Mouse (Mus musculus) left cerebral cortex, postnatal 10 days (tissue): Measurements from ENCODE around the gene Ppfia3. TPM values are rescaled to one million over a fixed set of nuclear protein-coding genes. Genes with fewer than 3 reads are reported as not detected.
"Not testable (repeated sequence)": the region's sequence is repeated elsewhere in the genome, so short reads cannot be mapped to it uniquely, and the experiment has no call there.

Experiments
- DNase-seq, 2 experiments: peaks; one replicate each; pipeline ENCODE4 v3.0.0; 2021 to 2022; ENCODE audit warnings: low spot score in 2 of 2, mixed read lengths in 1 of 2; ENCODE audit errors: extremely low spot score in 1 of 2
- intact Hi-C: fragments of 180-260 bp; cut with DNase I; formaldehyde crosslinking; loops from one replicate; pipeline ENCODE4 v1.15.1; 2025
- total RNA-seq, 2 experiments: library from RNA; stranded (reverse); gene quantifications; 2 replicates each; pipeline ENCODE4 v1.2.3; 2021

Ppfia3 gene
- total RNA-seq, 2 experiments from 2014 or later, result 142 to 147 TPM

GRCm38 (mm10) chr7:45360404-45361125 is 6.3 kb downstream of the Ppfia3 start:
- intact Hi-C loops, result loop anchor here (10.0 kb wide), 1 partner anchor 196 kb away; the partner anchor contains the start of gene Slc17a7
- DNase-seq, result peak in 1 of 2 experiments; percentile 44

GRCm38 (mm10) chr7:45359081-45359480 is 7.7 kb downstream of the Ppfia3 start:
- intact Hi-C loops, result not testable (repeated sequence)
- peak in 1 of 2 experiments; percentile 18 for DNase-seq

GRCm38 (mm10) chr7:45356087-45356486 is 10.7 kb downstream of the Ppfia3 start:
- DNase-seq, result peak in 1 of 2 experiments; percentile 37
- intact Hi-C loops, result no loop called here

GRCm38 (mm10) chr7:45355318-45356020 is 11.3 kb downstream of the Ppfia3 start:
- peak in 1 of 2 experiments; percentile 16 for DNase-seq
- intact Hi-C loops, result no loop called here

- DNase-seq, result no peak
- intact Hi-C loops, result no loop called here
These were observed 13.8 kb downstream of the Ppfia3 start for GRCm38 (mm10) chr7:45353041-45353440.

- DNase-seq, result no peak
- intact Hi-C loops, result no loop called here
These were observed 19.9 kb downstream of the Ppfia3 start for GRCm38 (mm10) chr7:45346905-45347304.

GRCm38 (mm10) chr7:45343543-45343942 is 23.3 kb downstream of the Ppfia3 start:
- intact Hi-C loops, result loop anchor here (5.0 kb wide), 1 partner anchor 36 kb away; no protein-coding TSS in a partner anchor
- DNase-seq, result peak in 1 of 2 experiments; percentile 49

GRCm38 (mm10) chr7:45342081-45342480 is 24.7 kb downstream of the Ppfia3 start:
- DNase-seq, result no peak
- intact Hi-C loops, result loop anchor here (5.0 kb wide), 1 partner anchor 35 kb away; no protein-coding TSS in a partner anchor

GRCm38 (mm10) chr7:45341303-45341702 is 25.5 kb downstream of the Ppfia3 start:
- peak; percentile 74 to 88 for DNase-seq
- intact Hi-C loops, result loop anchor here (5.0 kb wide), 1 partner anchor 34 kb away; no protein-coding TSS in a partner anchor

GRCm38 (mm10) chr7:45340669-45341068 is 26.1 kb downstream of the Ppfia3 start:
- intact Hi-C loops, result loop anchor here (5.0 kb wide), 1 partner anchor 33 kb away; no protein-coding TSS in a partner anchor
- DNase-seq, result peak in 1 of 2 experiments; percentile 66

- intact Hi-C loops, result loop anchor here (5.0 kb wide), 1 partner anchor 33 kb away; no protein-coding TSS in a partner anchor
- DNase-seq, result no peak
These were observed 26.8 kb downstream of the Ppfia3 start for GRCm38 (mm10) chr7:45340066-45340442.

- intact Hi-C loops, result loop anchor here (5.0 kb wide), 1 partner anchor 32 kb away; no protein-coding TSS in a partner anchor
These were observed 27.3 kb downstream of the Ppfia3 start for GRCm38 (mm10) chr7:45339410-45340065.

GRCm38 (mm10) chr7:45338161-45338911 is 28.5 kb downstream of the Ppfia3 start:
- DNase-seq, result peak in 1 of 2 experiments; percentile 67
- intact Hi-C loops, result no loop called here

More at GRCm38 (mm10) chr7:45339410-45340065, 27.3 kb downstream of the Ppfia3 start:
- DNase-seq, result peak in 1 of 2 experiments; percentile 81

GRCm38 (mm10) chr7:45337469-45337868 is 29.4 kb downstream of the Ppfia3 start:
- intact Hi-C loops, result no loop called here

GRCm38 (mm10) chr7:45336319-45336718 is 30.5 kb downstream of the Ppfia3 start:
- intact Hi-C loops, result no loop called here
- DNase-seq, result no peak

More at GRCm38 (mm10) chr7:45337469-45337868, 29.4 kb downstream of the Ppfia3 start:
- DNase-seq, result peak in 1 of 2 experiments; percentile 51

- intact Hi-C loops, result no loop called here
- DNase-seq, result no peak
These were observed 31.8 kb downstream of the Ppfia3 start, which contains the start of gene Hrc for GRCm38 (mm10) chr7:45335056-45335455. Gene Hrc, plus strand, starts transcription at chr7:45335290.

- no peak for DNase-seq
- intact Hi-C loops, result no loop called here
These were observed 32.2 kb downstream of the Ppfia3 start for GRCm38 (mm10) chr7:45334605-45335004.

GRCm38 (mm10) chr7:45333431-45333982 is 33.3 kb downstream of the Ppfia3 start, which contains the start of gene Trpm4:
Gene Trpm4, minus strand, starts transcription at chr7:45333780.
- DNase-seq, result peak; percentile 74 to 93
- intact Hi-C loops, result no loop called here
